Mouse (Mus musculus) cerebellum, adult 2 months (tissue): Measurements from ENCODE around the gene Adgrg7. TPM values are rescaled to one million over a fixed set of nuclear protein-coding genes. Genes with fewer than 3 reads are reported as not detected.

Experiments used
- DNase-seq, 2 experiments: peaks; one replicate each; pipeline ENCODE4 v3.0.0; 2021
- H3K27ac ChIP-seq: fragments of 200-500 bp; 2 replicates; pipeline ENCODE4 v1.5.1; 2012; ENCODE audit warnings: low read length, control low read depth, inconsistent platforms; ENCODE audit not compliant: insufficient read depth
- H3K27me3 ChIP-seq: fragments of 200-500 bp; 2 replicates; pipeline ENCODE4 v1.6.1; 2012; ENCODE audit warnings: inconsistent platforms, mild to moderate bottlenecking, low read length, moderate library complexity; ENCODE audit not compliant: control insufficient read depth, insufficient read depth
- H3K4me1 ChIP-seq: fragments of 200-500 bp; 2 replicates; pipeline ENCODE4 v1.6.1; 2011; ENCODE audit warnings: low read length; ENCODE audit not compliant: control insufficient read depth, insufficient read depth
- H3K4me3 ChIP-seq: fragments of 200-500 bp; replicated peaks from 2 replicates; pipeline ENCODE3; 2011; ENCODE audit warnings: mild to moderate bottlenecking, low read depth, low read length, control low read depth; ENCODE audit not compliant: insufficient read depth
- CTCF ChIP-seq: fragments of 200-500 bp; IDR thresholded peaks from 2 replicates; pipeline ENCODE4 v1.5.1; 2011; ENCODE audit warnings: low read depth, mild to moderate bottlenecking, control low read depth, low read length, moderate library complexity, borderline replicate concordance; ENCODE audit not compliant: insufficient read depth
- POLR2A ChIP-seq: fragments of 200-500 bp; IDR thresholded peaks from 2 replicates; pipeline ENCODE4 v1.6.1; 2011; ENCODE audit warnings: low read length, control low read depth, borderline replicate concordance; ENCODE audit not compliant: insufficient read depth
- WGBS: fragments of 180-500 bp; shearing (Covaris S2); methylation state at CpG from one replicate; pipeline ENCODE4 v1.1.7; 2018; 5-methylcytosine and 5-hydroxymethylcytosine counted together
- polyA plus RNA-seq: library from polyadenylated mRNA; depleted of rRNA; stranded (reverse); fragments of >200 nt; gene quantifications from 2 replicates; pipeline ENCODE4 v1.2.3, GENCODE M21; 2012; rRNA removed

Adgrg7 gene
- polyA plus RNA-seq, 1 experiment: not detected

GRCm38 (mm10) chr16:56690715-56691114, 104.9 kb downstream of the Adgrg7 start:
- no peak for TF ChIP-seq POLR2A
- TF ChIP-seq CTCF: no peak
- 47% methylated on average over 7 of the region's 7 CpGs for WGBS
- H3K27me3 ChIP-seq: no peaks in the 10 kb centered on the region
- DNase-seq: peak in 1 of 2 experiments; percentile 17
- H3K4me3 ChIP-seq: no peak overlapping the region
- no peak overlapping the region for H3K27ac ChIP-seq
- no peaks in the 10 kb centered on the region; the same call in 1 of the 2 replicates for H3K4me1 ChIP-seq

- 86% methylated on average over 5 of the region's 5 CpGs for WGBS
- no peak for TF ChIP-seq CTCF
- TF ChIP-seq POLR2A: no peak
- Histone ChIP-seq H3K27ac (no peak overlapping the region), H3K4me3 (no peak overlapping the region), H3K27me3 (no peaks in the 10 kb centered on the region), H3K4me1 (no peaks in the 10 kb centered on the region; the same call in 1 of the 2 replicates)
- DNase-seq: no peak
Measured at GRCm38 (mm10) chr16:56686747-56687146, 108.9 kb downstream of the Adgrg7 start.

GRCm38 (mm10) chr16:56681010-56681645, 114.5 kb downstream of the Adgrg7 start:
- no peak overlapping the region for H3K4me3 ChIP-seq
- WGBS: 18% methylated on average over 8 of the region's 8 CpGs
- no peak for TF ChIP-seq POLR2A
- TF ChIP-seq CTCF: no peak
- DNase-seq: no peak
- H3K27ac ChIP-seq: no peak overlapping the region
- H3K27me3 ChIP-seq: no peaks in the 10 kb centered on the region
- H3K4me1 ChIP-seq: no peaks in the 10 kb centered on the region

- peak; percentile 23 to 42 for DNase-seq
- TF ChIP-seq POLR2A (no peak), CTCF (peak; percentile 42; the same call in 1 of the 2 replicates)
- no peak overlapping the region for H3K27ac ChIP-seq
- H3K27me3 ChIP-seq: no peaks in the 10 kb centered on the region
- no peak overlapping the region for H3K4me3 ChIP-seq
- WGBS: 46% methylated on average over 4 of the region's 4 CpGs
- no peaks in the 10 kb centered on the region for H3K4me1 ChIP-seq
Measured at GRCm38 (mm10) chr16:56677146-56677545, 118.5 kb downstream of the Adgrg7 start.

Other genes with a start within 250 kb of the Adgrg7 start
- gene Tfg, start 78.4 kb downstream of the Adgrg7 start, polyA plus RNA-seq: 113 and 127 TPM in 2 replicates
- 0.48 and 1.4 TPM in 2 replicates for gene Tmem45a, start 90.3 kb upstream of the Adgrg7 start, polyA plus RNA-seq
- gene Lnp1, start 132.2 kb upstream of the Adgrg7 start, polyA plus RNA-seq: 0.61 and 0.73 TPM in 2 replicates